Mouse (Mus musculus) liver, adult 2 months (tissue): ENCODE data around the gene Adgrf1.

Experiments used
- CTCF ChIP-seq: fragments of 200-500 bp; IDR thresholded peaks from 2 replicates; pipeline ENCODE4 v1.5.1; 2011; ENCODE audit warnings: low read depth, low read length, control low read depth
- POLR2A ChIP-seq: fragments of 200-500 bp; IDR thresholded peaks from 2 replicates; pipeline ENCODE4 v1.6.1; 2011; ENCODE audit warnings: low read length, control low read depth; ENCODE audit not compliant: insufficient read depth; ENCODE audit errors: extremely low read depth

DNA sequence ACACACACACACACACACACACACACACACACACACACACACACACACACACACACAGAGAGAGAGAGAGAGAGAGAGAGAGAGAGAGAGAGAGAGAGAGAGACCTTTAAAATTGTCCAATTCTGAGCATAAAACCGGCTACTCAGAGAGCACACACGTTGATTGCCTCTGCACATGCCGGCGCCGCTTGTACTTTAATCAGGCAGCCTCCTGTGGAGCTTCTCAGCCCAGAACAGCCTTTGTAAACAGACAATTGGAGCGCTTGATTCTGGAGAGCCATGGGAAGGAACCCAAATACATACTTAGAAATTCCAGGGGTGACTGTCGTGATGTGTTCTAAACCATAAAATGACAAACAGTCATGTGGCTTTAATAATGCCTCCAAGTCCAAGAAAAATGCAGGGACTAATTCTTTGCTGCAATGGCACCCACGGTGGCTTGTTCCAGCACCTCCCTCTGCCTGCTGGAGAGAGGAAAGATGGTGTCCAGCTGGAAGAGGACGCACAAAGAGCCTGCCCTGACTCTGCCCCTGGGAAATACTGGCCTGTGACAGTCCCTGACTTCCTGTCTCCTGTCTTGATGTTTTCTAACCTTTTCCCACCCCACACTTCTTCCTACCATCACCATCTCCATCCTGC, 87.9 kb downstream of the Adgrf1 start:
- TF ChIP-seq CTCF: no peak
- no peak for TF ChIP-seq POLR2A
